Mouse (Mus musculus): Measurements from ENCODE around the gene Trove2.

Trove2 gene

GRCm38 (mm10) chr1:143776446-143777411 is at the start of gene Trove2, which contains the start of gene Uchl5:
TSS of gene Trove2 (minus strand) at chr1:143777068.
TSS of gene Uchl5 (plus strand) at chr1:143777272.
- DNase-seq (ENCODE audit: extremely low read depth, low read depth, low spot score) = peak; percentile 52

- DNase-seq (ENCODE audit: extremely low read depth, low read depth, low spot score) = no peak
Observed at GRCm38 (mm10) chr1:143822677-143823076, 45.8 kb upstream of the Trove2 start.

- no peak for DNase-seq (ENCODE audit: extremely low read depth, low read depth, low spot score)
Observed at GRCm38 (mm10) chr1:143820096-143820877, 43.4 kb upstream of the Trove2 start.

DNA sequence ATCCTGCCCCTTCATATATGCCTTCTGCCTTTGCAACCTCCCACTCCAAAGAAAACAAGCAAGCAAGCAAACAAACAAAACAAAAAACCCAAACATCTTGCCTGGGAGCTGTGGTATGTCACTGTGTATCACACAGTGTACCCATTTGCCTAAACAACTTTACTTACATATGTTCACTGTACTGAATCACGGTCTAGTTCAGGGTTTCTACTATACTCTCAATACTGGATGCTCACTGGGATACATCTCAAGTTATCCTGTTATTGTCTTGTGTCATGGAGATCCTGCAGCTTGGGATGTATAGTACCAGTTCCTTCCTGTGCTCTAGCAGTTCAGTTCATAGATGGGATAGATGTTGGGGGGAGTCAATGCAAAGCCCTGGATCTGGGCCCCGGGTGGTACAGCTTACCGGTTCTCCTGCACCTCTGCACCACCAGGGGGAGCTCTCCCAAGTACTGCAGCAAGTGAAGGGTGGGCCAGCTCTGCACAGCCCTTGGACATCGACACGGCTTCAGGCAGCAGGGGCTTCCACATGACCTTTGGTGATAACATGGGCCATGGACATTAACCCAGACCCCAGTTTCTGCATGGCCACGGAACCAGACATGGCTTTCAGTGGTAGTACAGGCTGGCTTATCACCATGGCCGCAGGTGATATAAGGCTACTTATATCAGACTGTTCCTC is 37.0 kb upstream of the Trove2 start:
- no peak for DNase-seq (ENCODE audit: extremely low read depth, low read depth, low spot score)

- DNase-seq (ENCODE audit: extremely low read depth, low read depth, low spot score) = no peak
Observed at GRCm38 (mm10) chr1:143809062-143809461, 32.2 kb upstream of the Trove2 start.

- peak; percentile 16 for DNase-seq (ENCODE audit: extremely low read depth, low read depth, low spot score)
Observed at GRCm38 (mm10) chr1:143803537-143803936, 26.7 kb upstream of the Trove2 start.

DNA sequence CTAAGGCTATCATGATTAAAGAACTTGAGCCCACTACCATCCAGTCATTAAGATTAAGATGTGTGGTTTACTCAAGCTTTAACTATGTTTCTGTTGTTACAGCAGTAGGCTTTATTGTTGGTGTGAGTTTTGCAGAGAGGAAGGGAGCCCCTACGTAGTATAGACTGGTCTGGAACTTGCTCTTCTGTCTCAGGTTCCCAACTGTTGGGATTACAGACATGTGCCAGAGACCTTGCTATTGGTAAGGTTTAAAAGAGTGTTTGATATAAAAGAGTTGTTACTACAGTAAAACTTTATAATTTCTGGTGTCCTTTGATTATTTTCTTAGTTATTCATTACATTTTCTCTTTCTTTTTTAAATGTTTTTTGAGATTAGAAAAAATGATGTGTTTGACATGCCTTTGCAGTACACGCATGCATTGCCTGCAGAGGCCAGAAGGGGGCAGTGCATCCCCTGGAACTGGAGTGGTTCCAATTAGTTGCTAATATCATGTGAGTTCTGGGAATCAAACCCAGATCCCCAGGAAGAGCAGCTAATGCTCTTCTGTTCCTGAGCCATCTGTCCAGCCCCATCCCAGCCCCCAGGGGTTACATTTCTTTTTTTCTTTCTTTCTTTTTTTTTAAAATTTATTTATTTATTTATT is 11.8 kb upstream of the Trove2 start:
- no peak for DNase-seq (ENCODE audit: extremely low read depth, low read depth, low spot score)

GRCm38 (mm10) chr1:143777558-143778218 is 820 bp upstream of the Trove2 start:
- no peak for DNase-seq (ENCODE audit: extremely low read depth, low read depth, low spot score)

GRCm38 (mm10) chr1:143773909-143774308 is 3.0 kb downstream of the Trove2 start:
- no peak for DNase-seq (ENCODE audit: extremely low read depth, low read depth, low spot score)

DNA sequence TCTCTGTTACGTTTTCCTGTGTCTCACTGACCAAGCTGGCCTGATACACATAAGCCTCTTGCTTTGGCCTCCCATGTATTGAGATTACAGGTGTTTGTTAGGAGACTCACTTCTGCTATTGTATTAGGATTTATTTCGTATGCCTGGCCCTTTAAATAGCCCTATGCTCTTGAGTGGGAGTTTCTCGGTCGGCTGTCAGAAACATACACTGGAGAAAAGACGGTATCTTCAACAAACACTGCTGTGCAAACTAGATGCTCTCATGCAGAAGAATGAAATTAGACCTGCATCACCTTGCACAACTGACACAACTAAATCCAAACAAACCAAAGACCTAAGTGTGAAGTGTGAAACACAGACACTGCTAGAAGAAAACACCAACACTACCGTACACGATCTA is 3.8 kb downstream of the Trove2 start:
- no peak for DNase-seq (ENCODE audit: extremely low read depth, low read depth, low spot score)

DNA sequence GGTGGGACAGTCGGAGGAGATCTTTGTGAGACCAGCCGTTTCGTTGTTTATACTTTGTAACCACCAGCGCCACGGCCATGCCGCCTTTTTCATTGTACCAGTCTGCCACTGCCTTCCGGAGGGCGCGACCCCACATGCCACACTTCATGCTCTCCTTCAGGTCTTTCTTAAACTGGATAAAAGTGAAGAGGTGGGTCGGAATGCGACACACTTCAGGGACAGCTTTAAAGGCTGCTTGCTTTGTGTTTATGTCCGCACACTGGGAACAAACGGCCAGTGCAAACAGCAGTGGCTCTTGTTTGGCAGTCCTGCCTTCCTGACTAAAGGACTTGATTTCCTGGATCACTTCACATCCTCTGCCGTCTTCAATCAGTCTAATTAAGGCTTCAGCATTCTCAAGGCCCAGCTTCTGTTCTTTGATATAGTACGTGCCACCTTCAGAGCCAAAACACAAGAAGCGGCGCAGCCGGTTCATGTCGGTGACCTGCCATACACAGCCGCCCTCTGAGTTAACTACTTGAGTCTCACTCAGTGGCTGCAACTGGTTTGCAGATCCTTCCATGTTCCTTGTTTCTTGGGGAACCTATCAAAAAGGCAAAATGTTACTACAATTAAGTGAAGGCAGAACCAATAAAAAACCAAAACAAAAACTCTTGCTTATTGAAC is 6.3 kb downstream of the Trove2 start:
- DNase-seq (ENCODE audit: extremely low read depth, low read depth, low spot score) = no peak

- no peak for DNase-seq (ENCODE audit: extremely low read depth, low read depth, low spot score)
Observed at GRCm38 (mm10) chr1:143766238-143766637, 10.6 kb downstream of the Trove2 start.

GRCm38 (mm10) chr1:143765801-143766200 is 11.1 kb downstream of the Trove2 start:
- DNase-seq (ENCODE audit: extremely low read depth, low read depth, low spot score) = no peak

DNA sequence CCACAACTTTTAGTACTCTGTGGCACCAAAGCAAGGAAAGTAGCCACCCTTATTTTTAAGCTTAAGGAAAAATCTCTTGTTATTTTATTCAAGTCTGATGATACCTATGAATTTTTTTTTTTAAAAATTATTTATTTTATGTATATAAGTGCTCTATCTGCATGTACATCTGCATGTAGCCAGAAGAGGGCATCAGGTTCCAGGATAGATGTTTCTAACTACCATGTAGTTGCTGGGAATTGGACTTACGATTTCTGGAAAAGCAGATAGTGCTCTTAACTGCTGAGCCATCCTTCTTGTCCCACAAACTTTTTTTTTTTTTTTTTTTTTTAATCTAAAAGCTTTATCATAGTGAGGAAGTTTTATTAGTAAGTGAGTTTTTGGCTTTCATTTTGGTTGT is 12.4 kb downstream of the Trove2 start:
- DNase-seq (ENCODE audit: extremely low read depth, low read depth, low spot score) = no peak

- no peak for DNase-seq (ENCODE audit: extremely low read depth, low read depth, low spot score)
Observed at GRCm38 (mm10) chr1:143762159-143762558, 14.7 kb downstream of the Trove2 start.

GRCm38 (mm10) chr1:143745871-143746270 is 31.0 kb downstream of the Trove2 start:
- DNase-seq (ENCODE audit: extremely low read depth, low read depth, low spot score) = no peak

DNA sequence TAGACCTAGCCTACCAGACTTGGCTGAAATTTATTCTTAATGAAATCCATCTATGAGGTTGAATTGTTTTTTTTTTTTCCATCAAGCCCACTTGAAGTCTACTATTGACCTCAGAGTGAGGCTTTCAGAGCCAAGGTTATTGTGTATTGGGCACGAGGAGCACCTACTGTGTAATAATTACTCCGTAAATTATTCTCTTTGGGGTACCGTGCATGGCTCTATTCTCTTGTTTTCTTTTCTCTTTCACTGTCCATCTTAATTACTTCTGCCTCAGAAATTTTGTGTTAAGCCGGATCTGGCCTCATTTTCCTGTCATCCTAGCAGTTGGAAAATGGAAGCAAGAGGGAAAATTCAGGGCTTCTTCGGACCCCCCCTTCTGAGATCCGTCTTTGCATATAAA is 34.7 kb downstream of the Trove2 start:
- no peak for DNase-seq (ENCODE audit: extremely low read depth, low read depth, low spot score)

GRCm38 (mm10) chr1:143741331-143741730 is 35.5 kb downstream of the Trove2 start:
- DNase-seq (ENCODE audit: extremely low read depth, low read depth, low spot score) = no peak

GRCm38 (mm10) chr1:143740581-143740980 is 36.3 kb downstream of the Trove2 start:
- DNase-seq (ENCODE audit: extremely low read depth, low read depth, low spot score) = no peak

Measured in fat pad, adult 2 months (tissue).